Mouse (Mus musculus) midbrain, embryonic 14.5 days (tissue): ENCODE results near the gene Gfm2. TPM values are rescaled to one million over a fixed set of nuclear protein-coding genes. Genes with fewer than 3 reads are reported as not detected.
"Not testable (repeated sequence)": the region's sequence is repeated elsewhere in the genome, so short reads cannot be mapped to it uniquely, and the experiment has no call there.

ENCODE experiments used
- ATAC-seq: fragments of 200-750 bp; cut with Nextera tagmentation; 2 replicates; pipeline ENCODE4 v1.8.0; 2017; ENCODE audit warnings: moderate number of reproducible peaks, moderate library complexity; ENCODE audit not compliant: low FRiP score, low TSS enrichment
- DNase-seq: peaks from one replicate; pipeline ENCODE4 v3.0.0-alpha.2; 2015
- H3K27ac ChIP-seq: fragments of 300-500 bp; sonication (generic); replicated peaks from 2 replicates; pipeline ENCODE4 v1.5.1; 2014; ENCODE audit warnings: mild to moderate bottlenecking, low read depth, low read length, moderate library complexity
- H3K27me3 ChIP-seq: fragments of 300-500 bp; sonication (generic); 2 replicates; pipeline ENCODE4 v1.6.1; 2014; ENCODE audit warnings: low read length, control low read depth, mixed read lengths; ENCODE audit not compliant: control insufficient read depth, insufficient read depth
- H3K36me3 ChIP-seq: fragments of 300-500 bp; sonication (generic); 2 replicates; pipeline ENCODE4 v1.6.1; 2014; ENCODE audit warnings: low read length, control low read depth; ENCODE audit not compliant: control insufficient read depth, insufficient read depth
- H3K4me1 ChIP-seq: fragments of 300-500 bp; sonication (generic); 2 replicates; pipeline ENCODE4 v1.6.1; 2014; ENCODE audit warnings: mild to moderate bottlenecking, antibody characterized with exemption, low read length, control low read depth; ENCODE audit not compliant: control insufficient read depth, insufficient read depth
- H3K4me2 ChIP-seq: fragments of 300-500 bp; sonication (generic); 2 replicates; pipeline ENCODE4 v1.6.1; 2014; ENCODE audit warnings: mild to moderate bottlenecking, low read length, moderate library complexity
- H3K4me3 ChIP-seq: fragments of 300-500 bp; sonication (generic); replicated peaks from 2 replicates; pipeline ENCODE4 v1.5.1; 2014; ENCODE audit warnings: low read depth, low read length
- H3K9ac ChIP-seq: fragments of 300-500 bp; sonication (generic); replicated peaks from 2 replicates; pipeline ENCODE4 v1.6.1; 2014; ENCODE audit warnings: mild to moderate bottlenecking, low read length, moderate library complexity
- H3K9me3 ChIP-seq: fragments of 300-500 bp; sonication (generic); 2 replicates; pipeline ENCODE4 v1.6.1; 2016; ENCODE audit warnings: low read length, control low read depth, mixed read lengths; ENCODE audit not compliant: control insufficient read depth
- WGBS: fragments of 180-500 bp; shearing (Covaris S2); extraction: QIAGEN DNeasy Blood & Tissue Kit; methylation state at CpG from one replicate; pipeline ENCODE4 v1.1.7; 2014; 5-methylcytosine and 5-hydroxymethylcytosine counted together
- polyA plus RNA-seq: library from polyadenylated mRNA; unstranded; fragments of >200 nt; fragmentation: Nextera tagmentation; extraction: Ambion mirVana; gene quantifications from 2 replicates; pipeline ENCODE4 v1.2.1, GENCODE M21; 2014

Gfm2 gene
- 26.9 and 36.5 TPM in 2 replicates for polyA plus RNA-seq

GRCm38 (mm10) chr13:97137466-97138400 is at the start of gene Gfm2, which contains the start of gene Nsa2:
Gfm2 (plus strand) TSS chr13:97137937.
Nsa2 (minus strand) TSS chr13:97137937.
- peak within 1 kb of the TSS; percentile 66 for H3K4me2 ChIP-seq

DNA sequence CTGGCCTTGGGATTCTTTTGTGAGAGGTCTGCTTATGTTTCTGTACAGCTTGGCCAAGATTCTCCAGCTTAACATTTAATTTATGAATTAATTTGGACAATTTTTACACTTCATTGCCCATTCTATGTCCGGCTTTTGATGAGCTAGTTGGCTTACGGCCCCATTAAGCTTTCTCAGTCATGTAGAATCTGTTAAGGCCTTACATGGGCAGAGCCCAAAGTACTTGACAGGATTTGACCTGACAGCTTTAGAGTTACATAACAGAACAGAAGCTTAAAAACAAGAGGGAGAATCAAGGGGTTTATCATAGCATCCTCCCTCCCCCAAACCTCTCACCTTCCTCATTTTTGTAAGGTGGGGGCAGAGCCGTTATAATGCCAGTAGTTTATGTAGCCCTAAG is 49.6 kb upstream of the Gfm2 start:
- no peak overlapping the region for H3K4me3 ChIP-seq
- H3K4me2 ChIP-seq = no peak overlapping the region
- no peaks in the 10 kb centered on the region for H3K27me3 ChIP-seq
- no peaks in the 10 kb centered on the region for H3K4me1 ChIP-seq
- DNase-seq = no peak
- H3K36me3 ChIP-seq = no peaks in the 10 kb centered on the region
- no peak for ATAC-seq
- H3K27ac ChIP-seq = no peak overlapping the region
- 59% methylated on average over 3 of the region's 3 CpGs for WGBS
- H3K9me3 ChIP-seq = no peaks in the 10 kb centered on the region
- H3K9ac ChIP-seq = no peak overlapping the region

More at GRCm38 (mm10) chr13:97137466-97138400, at the start of gene Gfm2, which contains the start of gene Nsa2:
- peak; percentile 96 for DNase-seq
- Histone ChIP-seq H3K9ac (peak within 1 kb of the TSS; percentile 88), H3K9me3 (no peaks in the 10 kb centered on the region), H3K36me3 (peaks cover 17% of the 10 kb centered on the region), H3K27ac (peak within 1 kb of the TSS; percentile 89), H3K4me1 (peaks cover 11% of the 10 kb centered on the region), H3K4me3 (peak within 1 kb of the TSS; percentile 80), H3K27me3 (no peaks in the 10 kb centered on the region)
- under 1% methylated on average over 57 of the region's 57 CpGs for WGBS
- peak; percentile 95 for ATAC-seq

- Histone ChIP-seq H3K27ac (no peak overlapping the region), H3K4me1 (no peaks in the 10 kb centered on the region), H3K9me3 (no peaks in the 10 kb centered on the region), H3K9ac (no peak overlapping the region), H3K4me2 (no peak overlapping the region), H3K36me3 (peaks cover 14% of the 10 kb centered on the region; the same call in 1 of the 2 replicates), H3K4me3 (no peak overlapping the region), H3K27me3 (no peaks in the 10 kb centered on the region)
- no peak for DNase-seq
- WGBS = 95% methylated on average over 4 of the region's 4 CpGs
- no peak for ATAC-seq
These were observed 42.0 kb upstream of the Gfm2 start for GRCm38 (mm10) chr13:97095726-97096125.

DNA sequence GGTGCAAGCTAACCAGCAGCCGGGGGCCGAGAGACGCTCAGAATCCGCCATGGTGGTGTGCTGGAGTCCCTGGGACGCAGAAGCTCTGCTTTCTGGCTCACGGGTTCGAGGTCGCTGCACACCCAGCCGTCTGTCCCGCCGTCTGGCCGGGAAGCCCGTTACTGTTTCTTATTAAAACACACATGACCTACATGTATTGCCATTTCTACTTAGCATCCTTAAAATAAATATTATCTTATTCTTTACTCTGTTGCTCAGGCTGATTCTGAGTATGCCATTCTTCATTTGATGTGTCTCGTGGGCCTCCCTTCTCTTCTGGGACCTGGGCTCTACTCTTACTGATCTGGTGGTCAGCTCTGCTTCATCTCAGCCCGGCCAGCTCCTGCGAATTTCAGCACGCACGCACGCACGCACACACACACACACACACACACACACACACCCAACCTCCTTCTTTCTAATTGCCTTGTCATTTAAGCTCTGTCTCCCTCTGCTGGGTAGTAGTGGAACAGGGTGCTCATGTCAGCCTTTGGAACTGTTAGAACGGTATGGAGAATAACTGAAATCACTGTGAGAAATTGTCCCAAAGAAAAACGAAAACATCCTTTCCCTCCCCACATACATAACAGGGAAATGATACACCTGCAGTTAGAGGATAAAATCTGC is 38.4 kb upstream of the Gfm2 start, which contains the start of gene Gm6169:
TSS of gene Gm6169 (minus strand) at position 51 of the 666 bp plus-strand sequence.
- Histone ChIP-seq H3K9me3 (no peaks in the 10 kb centered on the region), H3K9ac (no peak within 1 kb of the TSS), H3K36me3 (peaks cover 7% of the 10 kb centered on the region; the same call in 1 of the 2 replicates), H3K4me1 (no peaks in the 10 kb centered on the region), H3K4me3 (no peak within 1 kb of the TSS), H3K4me2 (no peak within 1 kb of the TSS), H3K27me3 (no peaks in the 10 kb centered on the region), H3K27ac (no peak within 1 kb of the TSS)
- peak; percentile 84 for DNase-seq
- no peak for ATAC-seq
- WGBS = 82% methylated on average over 22 of the region's 22 CpGs

DNA sequence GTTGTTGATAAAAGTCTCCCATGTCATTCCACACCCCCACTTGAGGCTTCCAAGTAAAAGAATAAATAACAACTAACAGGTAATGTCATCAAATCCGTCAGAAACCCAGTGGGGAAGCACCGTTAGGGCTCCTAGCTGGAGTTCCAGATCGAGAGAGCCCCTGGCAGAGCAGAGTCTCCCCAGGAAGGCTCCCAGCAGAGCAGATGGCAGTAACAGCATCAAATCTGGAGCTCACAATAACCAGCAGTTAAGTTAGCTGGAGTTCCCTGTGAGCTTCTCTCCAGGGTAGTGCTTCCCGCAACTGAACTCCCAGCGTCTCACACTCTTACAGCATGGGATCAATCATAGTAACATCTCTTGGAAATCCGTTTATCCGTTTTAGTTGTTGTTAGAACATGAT is 32.7 kb upstream of the Gfm2 start:
- WGBS = 76% methylated on average over 7 of the region's 7 CpGs
- DNase-seq (no peak), ATAC-seq (no peak)
- no peak overlapping the region for H3K9ac ChIP-seq
- no peak overlapping the region for H3K27ac ChIP-seq
- H3K4me1 ChIP-seq = no peaks in the 10 kb centered on the region
- H3K9me3 ChIP-seq = no peaks in the 10 kb centered on the region
- H3K36me3 ChIP-seq = peaks cover 7% of the 10 kb centered on the region; the same call in 1 of the 2 replicates
- no peak overlapping the region for H3K4me3 ChIP-seq
- H3K4me2 ChIP-seq = no peak overlapping the region
- no peaks in the 10 kb centered on the region for H3K27me3 ChIP-seq

- H3K4me1 ChIP-seq, H3K9ac ChIP-seq, H3K27me3 ChIP-seq, ATAC-seq, H3K4me3 ChIP-seq, DNase-seq, H3K9me3 ChIP-seq, H3K4me2 ChIP-seq, H3K27ac ChIP-seq: not testable (repeated sequence)
- peaks cover 18% of the 10 kb centered on the region; the same call in 1 of the 2 replicates for H3K36me3 ChIP-seq
- 97% methylated on average over 4 of the region's 4 CpGs for whole genome bisulfite sequencing
These were observed 30.0 kb upstream of the Gfm2 start for GRCm38 (mm10) chr13:97107721-97108120.

- Histone ChIP-seq H3K27me3 (no peaks in the 10 kb centered on the region), H3K9ac (no peak overlapping the region), H3K4me3 (no peak overlapping the region), H3K4me1 (no peaks in the 10 kb centered on the region), H3K36me3 (peaks cover 27% of the 10 kb centered on the region; the same call in 1 of the 2 replicates), H3K4me2 (no peak overlapping the region), H3K9me3 (no peaks in the 10 kb centered on the region), H3K27ac (no peak overlapping the region)
- WGBS = 89% methylated on average over 4 of the region's 4 CpGs
- no peak for DNase-seq
- ATAC-seq = no peak
These were observed 28.7 kb upstream of the Gfm2 start for GRCm38 (mm10) chr13:97109046-97109445.

DNA sequence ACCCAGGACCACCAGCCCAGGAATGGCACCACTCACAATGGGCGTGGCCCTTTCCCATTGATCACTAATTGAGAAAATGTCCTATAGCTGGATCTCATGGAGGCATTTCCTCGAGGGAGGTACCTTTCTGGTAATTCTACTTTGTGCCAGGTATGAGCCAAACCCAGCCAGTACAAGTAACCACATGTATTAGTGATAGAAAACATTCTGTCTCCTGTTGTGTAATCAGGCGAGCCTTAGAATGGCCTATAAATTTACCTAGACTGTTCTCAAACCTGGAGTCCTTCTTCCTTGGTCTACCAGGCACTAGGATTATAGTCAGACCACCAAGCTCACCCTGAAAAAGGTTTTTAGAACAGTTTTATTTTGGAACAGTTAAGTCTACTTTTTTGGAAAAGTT is 16.4 kb upstream of the Gfm2 start:
- H3K9me3 ChIP-seq = no peaks in the 10 kb centered on the region
- no peak overlapping the region for H3K4me3 ChIP-seq
- 85% methylated on average over 3 of the region's 3 CpGs for WGBS
- no peaks in the 10 kb centered on the region for H3K4me1 ChIP-seq
- DNase-seq (no peak), ATAC-seq (no peak)
- H3K27me3 ChIP-seq = no peaks in the 10 kb centered on the region
- H3K36me3 ChIP-seq = peaks cover 61% of the 10 kb centered on the region
- H3K9ac ChIP-seq = no peak overlapping the region
- no peak overlapping the region for H3K4me2 ChIP-seq
- no peak overlapping the region for H3K27ac ChIP-seq
